Mouse (Mus musculus) C2C12 (cell line): ENCODE data around the gene Bpifb6. TPM values are rescaled to one million over a fixed set of nuclear protein-coding genes. Genes with fewer than 3 reads are reported as not detected.

Source experiments
- H3K27me3 ChIP-seq: one replicate; pipeline ENCODE4 v1.6.1; 2011; ENCODE audit not compliant: control insufficient read depth, insufficient read depth, insufficient read length
- H3K36me3 ChIP-seq: one replicate; pipeline ENCODE4 v1.6.1; 2011; ENCODE audit not compliant: control insufficient read depth, insufficient read depth
- H3K4me3 ChIP-seq: one replicate; pipeline ENCODE4 v1.5.1; 2011; ENCODE audit warnings: mild to moderate bottlenecking, control low read depth; ENCODE audit not compliant: poor library complexity, insufficient read depth, severe bottlenecking
- H3K79me2 ChIP-seq: one replicate; pipeline ENCODE4 v1.6.1; 2011; ENCODE audit not compliant: control insufficient read depth, insufficient read depth
- H3K79me3 ChIP-seq: one replicate; pipeline ENCODE4 v1.6.1; 2011; ENCODE audit warnings: low read depth, control low read depth
- H3ac ChIP-seq: one replicate; pipeline ENCODE3; 2011; ENCODE audit warnings: low read depth; ENCODE audit not compliant: control insufficient read depth, insufficient read length
- CEBPB ChIP-seq: IDR thresholded peaks from one replicate; pipeline ENCODE4 v1.6.1; 2011; ENCODE audit warnings: low read depth, mild to moderate bottlenecking, control low read depth, moderate library complexity
- CTCF ChIP-seq: IDR thresholded peaks from one replicate; pipeline ENCODE4 v1.5.1; 2011; ENCODE audit not compliant: control insufficient read depth, insufficient read depth, insufficient read length
- FOSL1 ChIP-seq: IDR thresholded peaks from one replicate; pipeline ENCODE4 v1.8.0; 2011; ENCODE audit warnings: mild to moderate bottlenecking, low read length; ENCODE audit not compliant: poor library complexity, insufficient read depth, severe bottlenecking
- MAX ChIP-seq: IDR thresholded peaks from one replicate; pipeline ENCODE4 v1.6.1; 2011; ENCODE audit warnings: mild to moderate bottlenecking, control low read depth
- MYOD1 ChIP-seq: IDR thresholded peaks from one replicate; pipeline ENCODE4 v1.6.1; 2011; ENCODE audit warnings: low read depth; ENCODE audit not compliant: control insufficient read depth, insufficient read length
- MYOG ChIP-seq: IDR thresholded peaks from one replicate; pipeline ENCODE4 v1.6.1; 2011; ENCODE audit not compliant: control insufficient read depth, insufficient read length; ENCODE audit errors: extremely low read depth
- USF1 ChIP-seq: IDR thresholded peaks from one replicate; pipeline ENCODE4 v1.6.1; 2011; ENCODE audit warnings: low read depth, mild to moderate bottlenecking, control low read depth, moderate library complexity
- polyA plus RNA-seq: library from polyadenylated mRNA; unstranded; fragments of >200 nt; fragmentation: generic; extraction: Trizol; gene quantifications from one replicate; pipeline ENCODE4 v1.2.1, GENCODE M21; 2012; ENCODE audit warnings: missing spikeins

The Bpifb6 gene
- polyA plus RNA-seq, 1 experiment, result not detected

GRCm38 (mm10) chr2:153861960-153862359 is 38.2 kb upstream of the Bpifb6 start:
- H3K36me3 ChIP-seq, result no peaks in the 10 kb centered on the region
- no peaks in the 10 kb centered on the region for H3K79me2 ChIP-seq
- H3K4me3 ChIP-seq, result no peak overlapping the region
- no peak overlapping the region for H3ac ChIP-seq
- TF ChIP-seq FOSL1 (no peak), MAX (no peak), MYOG (no peak), MYOD1 (no peak)
- no peaks in the 10 kb centered on the region for H3K79me3 ChIP-seq
- no peaks in the 10 kb centered on the region for H3K27me3 ChIP-seq

- peaks cover 3% of the 10 kb centered on the region for H3K27me3 ChIP-seq
- no peak within 1 kb of the TSS for H3ac ChIP-seq
- H3K36me3 ChIP-seq, result no peaks in the 10 kb centered on the region
- TF ChIP-seq MAX (no peak), CEBPB (no peak), USF1 (no peak), MYOG (no peak), CTCF (no peak), FOSL1 (no peak)
- no peak within 1 kb of the TSS for H3K4me3 ChIP-seq
- H3K79me3 ChIP-seq, result no peaks in the 10 kb centered on the region
- H3K79me2 ChIP-seq, result no peaks in the 10 kb centered on the region
Measured at GRCm38 (mm10) chr2:153870984-153871383, 29.2 kb upstream of the Bpifb6 start, which contains the start of gene Sun5. Gene Sun5 (minus strand): TSS chr2:153871084.

GRCm38 (mm10) chr2:153874745-153875144 is 25.4 kb upstream of the Bpifb6 start, which contains the start of gene Bpifb2:
Gene Bpifb2 (plus strand): TSS chr2:153875045.
- Histone ChIP-seq H3K36me3 (no peaks in the 10 kb centered on the region), H3K79me3 (no peaks in the 10 kb centered on the region), H3K27me3 (peaks cover 12% of the 10 kb centered on the region), H3K4me3 (no peak within 1 kb of the TSS), H3ac (no peak within 1 kb of the TSS), H3K79me2 (no peaks in the 10 kb centered on the region)
- TF ChIP-seq USF1 (no peak), CEBPB (no peak), CTCF (no peak), MAX (no peak), MYOG (no peak), FOSL1 (no peak), MYOD1 (no peak)

- no peak for TF ChIP-seq FOSL1
- TF ChIP-seq MYOD1, result no peak
- no peak overlapping the region for H3K4me3 ChIP-seq
- peaks cover 3% of the 10 kb centered on the region for H3K27me3 ChIP-seq
- no peaks in the 10 kb centered on the region for H3K79me3 ChIP-seq
- no peak overlapping the region for H3ac ChIP-seq
- H3K36me3 ChIP-seq, result no peaks in the 10 kb centered on the region
- H3K79me2 ChIP-seq, result no peaks in the 10 kb centered on the region
Measured at GRCm38 (mm10) chr2:153899111-153899510, 1.1 kb upstream of the Bpifb6 start.

- H3ac ChIP-seq, result no peak overlapping the region
- TF ChIP-seq CTCF (no peak), FOSL1 (no peak)
- no peaks in the 10 kb centered on the region for H3K79me2 ChIP-seq
Measured at GRCm38 (mm10) chr2:153902726-153903125, 2.5 kb downstream of the Bpifb6 start.

GRCm38 (mm10) chr2:153906626-153907025 is 6.4 kb downstream of the Bpifb6 start:
- no peak overlapping the region for H3ac ChIP-seq
- peaks cover 3% of the 10 kb centered on the region for H3K27me3 ChIP-seq
- no peaks in the 10 kb centered on the region for H3K36me3 ChIP-seq
- no peaks in the 10 kb centered on the region for H3K79me3 ChIP-seq
- H3K4me3 ChIP-seq, result no peak overlapping the region
- TF ChIP-seq MAX, result no peak
- no peak for TF ChIP-seq CTCF
- no peak for TF ChIP-seq MYOD1
- H3K79me2 ChIP-seq, result no peaks in the 10 kb centered on the region

More at GRCm38 (mm10) chr2:153902726-153903125, 2.5 kb downstream of the Bpifb6 start:
- Histone ChIP-seq H3K27me3 (peaks cover 3% of the 10 kb centered on the region), H3K36me3 (no peaks in the 10 kb centered on the region), H3K79me3 (no peaks in the 10 kb centered on the region), H3K4me3 (no peak overlapping the region)

- no peaks in the 10 kb centered on the region for H3K79me2 ChIP-seq
- no peaks in the 10 kb centered on the region for H3K27me3 ChIP-seq
- no peak overlapping the region for H3K4me3 ChIP-seq
- H3K36me3 ChIP-seq, result no peaks in the 10 kb centered on the region
- H3ac ChIP-seq, result no peak overlapping the region
- TF ChIP-seq CEBPB, result no peak
- no peak for TF ChIP-seq USF1
- no peak for TF ChIP-seq MYOD1
- no peak for TF ChIP-seq MAX
- TF ChIP-seq MYOG, result no peak
- TF ChIP-seq CTCF, result no peak
- no peak for TF ChIP-seq FOSL1
- no peaks in the 10 kb centered on the region for H3K79me3 ChIP-seq
Measured at GRCm38 (mm10) chr2:153914151-153914550, 14.0 kb downstream of the Bpifb6 start.
